Mouse (Mus musculus): ENCODE results near the gene Lama4. TPM values are rescaled to one million over a fixed set of nuclear protein-coding genes. Genes with fewer than 3 reads are reported as not detected.

The Lama4 gene
- polyA plus RNA-seq, 1 experiment from 2014 or later = 29.7 TPM

- no peaks in the 10 kb centered on the region for H3K36me3 ChIP-seq
- no peak overlapping the region for H3K4me3 ChIP-seq
- ATAC-seq (ENCODE audit: low FRiP score) = no peak
- H3K4me2 ChIP-seq (replicated peaks) = no peak overlapping the region
- no peaks in the 10 kb centered on the region for H3K4me1 ChIP-seq
- WGBS = 86% methylated on average over 2 of the region's 2 CpGs
- no peaks in the 10 kb centered on the region for H3K9me3 ChIP-seq (replicated peaks)
- H3K27me3 ChIP-seq = no peaks in the 10 kb centered on the region
- H3K9ac ChIP-seq = no peak overlapping the region
- no peak overlapping the region for H3K27ac ChIP-seq
Observed at GRCm38 (mm10) chr10:39002521-39002920, 37.2 kb downstream of the Lama4 start.

- ATAC-seq (ENCODE audit: low FRiP score) = no peak
- Histone ChIP-seq H3K4me2 (replicated peaks) (no peak overlapping the region), H3K27ac (no peak overlapping the region), H3K9ac (no peak overlapping the region), H3K9me3 (replicated peaks) (no peaks in the 10 kb centered on the region), H3K4me3 (no peak overlapping the region), H3K4me1 (no peaks in the 10 kb centered on the region), H3K27me3 (no peaks in the 10 kb centered on the region), H3K36me3 (no peaks in the 10 kb centered on the region)
Observed at GRCm38 (mm10) chr10:39003520-39003919, 38.2 kb downstream of the Lama4 start.

DNA sequence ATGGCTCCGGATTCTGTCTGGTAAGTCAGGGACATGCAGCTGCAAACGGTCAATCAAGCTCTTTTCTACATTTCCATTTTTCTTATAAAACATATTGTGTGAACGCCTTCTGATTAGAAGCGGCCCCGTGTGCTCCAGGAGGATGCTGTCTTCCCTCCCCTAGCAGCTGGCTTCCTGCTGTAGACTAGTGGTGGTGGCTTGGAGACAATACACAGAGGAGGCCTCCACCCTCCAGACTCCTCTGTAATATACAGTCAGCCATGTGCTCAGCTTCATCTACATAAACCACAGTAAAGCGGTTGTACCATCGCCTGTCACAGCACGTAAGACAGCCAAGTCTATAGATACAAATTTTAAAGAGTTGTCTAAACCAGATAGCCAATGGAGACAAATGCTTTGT is 40.2 kb downstream of the Lama4 start:
- H3K4me3 ChIP-seq = no peak overlapping the region
- no peaks in the 10 kb centered on the region for H3K9me3 ChIP-seq (replicated peaks)
- no peaks in the 10 kb centered on the region for H3K4me1 ChIP-seq
- no peak for ATAC-seq (ENCODE audit: low FRiP score)
- no peak overlapping the region for H3K4me2 ChIP-seq (replicated peaks)
- H3K27ac ChIP-seq = no peak overlapping the region
- no peak overlapping the region for H3K9ac ChIP-seq
- H3K36me3 ChIP-seq = no peaks in the 10 kb centered on the region
- 87% methylated on average over 8 of the region's 8 CpGs for WGBS
- no peaks in the 10 kb centered on the region for H3K27me3 ChIP-seq

DNA sequence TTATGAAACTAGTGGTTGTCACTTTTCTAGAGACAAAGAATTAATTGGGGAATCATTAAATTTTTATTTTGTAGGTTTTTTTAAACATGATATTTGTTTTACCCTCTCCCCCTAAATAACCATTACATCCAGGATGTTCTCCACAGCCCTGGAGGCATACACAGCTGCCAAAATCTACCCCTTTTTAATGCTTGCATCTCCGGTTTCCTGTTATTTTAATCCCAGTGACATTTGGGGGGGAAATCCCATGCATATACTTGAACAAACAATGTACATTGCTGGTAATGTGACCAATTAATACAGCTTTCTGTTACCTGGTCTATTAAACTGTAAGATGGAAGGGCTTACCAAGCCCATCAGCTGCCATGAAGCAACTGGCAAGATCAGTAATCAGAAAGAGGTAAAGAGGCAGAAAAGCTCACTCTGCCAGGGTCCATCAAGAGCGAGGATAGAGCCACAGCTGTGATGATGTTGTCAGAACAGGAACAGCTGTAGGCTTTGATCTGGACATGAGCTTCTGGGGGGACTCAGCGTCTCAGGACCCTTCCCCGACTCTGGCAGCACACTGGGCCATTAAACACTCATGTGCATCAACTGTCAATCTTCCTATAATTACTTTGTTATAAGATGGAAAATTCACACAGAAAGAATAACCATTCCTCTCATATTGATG is 41.3 kb downstream of the Lama4 start:
- 62% methylated on average over 4 of the region's 4 CpGs for WGBS
- no peak overlapping the region for H3K9ac ChIP-seq
- ATAC-seq (ENCODE audit: low FRiP score) = no peak
- H3K36me3 ChIP-seq = no peaks in the 10 kb centered on the region
- H3K4me1 ChIP-seq = no peaks in the 10 kb centered on the region
- H3K27ac ChIP-seq = no peak overlapping the region
- H3K4me2 ChIP-seq (replicated peaks) = no peak overlapping the region
- H3K9me3 ChIP-seq (replicated peaks) = no peaks in the 10 kb centered on the region
- no peak overlapping the region for H3K4me3 ChIP-seq
- H3K27me3 ChIP-seq = no peaks in the 10 kb centered on the region

GRCm38 (mm10) chr10:39014836-39015235 is 49.5 kb downstream of the Lama4 start:
- WGBS = 75% methylated on average over 2 of the region's 2 CpGs
- H3K27me3 ChIP-seq = no peaks in the 10 kb centered on the region
- no peak for ATAC-seq (ENCODE audit: low FRiP score)
- no peak overlapping the region for H3K4me3 ChIP-seq
- no peaks in the 10 kb centered on the region for H3K36me3 ChIP-seq
- H3K4me2 ChIP-seq (replicated peaks) = no peak overlapping the region
- no peaks in the 10 kb centered on the region for H3K9me3 ChIP-seq (replicated peaks)
- H3K27ac ChIP-seq = no peak overlapping the region
- no peak overlapping the region for H3K9ac ChIP-seq
- no peaks in the 10 kb centered on the region for H3K4me1 ChIP-seq

DNA sequence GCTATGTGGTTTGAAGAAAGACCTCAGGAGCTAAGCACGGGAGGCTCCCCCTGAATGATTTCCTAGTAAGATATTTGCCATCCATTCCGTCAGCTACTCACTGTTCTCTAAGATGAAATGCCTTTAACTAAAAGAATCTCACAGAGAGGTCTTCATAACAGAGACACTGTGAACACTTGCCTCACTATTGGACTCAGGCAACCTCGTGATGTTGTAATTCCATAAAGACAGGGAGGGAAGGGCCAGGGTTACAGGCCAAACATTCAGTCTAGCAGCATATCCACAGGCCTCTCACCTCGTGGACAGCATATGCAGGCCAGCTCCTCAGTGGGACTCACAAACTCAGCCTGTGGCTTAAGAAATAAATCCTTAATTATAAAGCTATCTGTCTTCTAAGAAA is 52.7 kb downstream of the Lama4 start:
- no peak for ATAC-seq (ENCODE audit: low FRiP score)
- no peak overlapping the region for H3K9ac ChIP-seq
- H3K36me3 ChIP-seq = no peaks in the 10 kb centered on the region
- no peak overlapping the region for H3K27ac ChIP-seq
- H3K27me3 ChIP-seq = no peaks in the 10 kb centered on the region
- H3K9me3 ChIP-seq (replicated peaks) = no peaks in the 10 kb centered on the region
- WGBS = 73% methylated on average over 4 of the region's 4 CpGs
- no peak overlapping the region for H3K4me3 ChIP-seq
- no peaks in the 10 kb centered on the region for H3K4me1 ChIP-seq
- H3K4me2 ChIP-seq (replicated peaks) = no peak overlapping the region

- WGBS = 86% methylated on average over 1 of the region's 1 CpGs
- no peak overlapping the region for H3K4me3 ChIP-seq
- H3K9me3 ChIP-seq (replicated peaks) = no peaks in the 10 kb centered on the region
- ATAC-seq (ENCODE audit: low FRiP score) = no peak
- no peaks in the 10 kb centered on the region for H3K27me3 ChIP-seq
- H3K4me2 ChIP-seq (replicated peaks) = no peak overlapping the region
- H3K9ac ChIP-seq = no peak overlapping the region
- H3K4me1 ChIP-seq = no peaks in the 10 kb centered on the region
- H3K36me3 ChIP-seq = no peaks in the 10 kb centered on the region
- H3K27ac ChIP-seq = no peak overlapping the region
Observed at GRCm38 (mm10) chr10:39018635-39019034, 53.3 kb downstream of the Lama4 start.

DNA sequence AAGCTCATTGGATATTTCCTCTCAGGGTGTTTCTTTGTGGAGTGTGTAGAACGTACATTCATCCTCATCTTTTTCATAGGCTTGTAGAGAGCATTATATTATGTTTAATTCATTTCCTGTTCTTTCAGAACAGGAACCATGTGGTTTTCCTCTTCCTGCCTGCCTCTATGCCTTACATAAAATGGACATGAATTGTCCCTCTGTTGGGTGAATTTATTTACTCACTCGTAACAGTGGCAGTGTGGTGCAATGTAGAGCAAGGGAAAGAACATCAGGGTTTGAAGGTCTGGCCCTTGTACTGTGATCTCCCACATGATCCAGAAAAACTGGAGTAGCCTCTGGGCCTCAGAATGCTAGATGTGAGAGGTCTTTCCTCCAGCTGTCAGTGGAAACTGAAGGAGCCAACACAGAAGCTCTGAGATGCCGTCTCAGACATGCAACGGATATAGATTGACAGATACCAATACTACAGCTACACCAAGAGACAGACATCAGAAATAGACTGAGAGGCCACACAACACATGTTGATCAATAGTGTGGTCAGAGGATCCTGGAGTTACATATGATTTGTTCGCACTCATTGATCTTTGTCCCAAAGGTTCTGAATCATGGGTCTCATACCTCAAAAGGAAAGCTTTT is 58.4 kb downstream of the Lama4 start:
- H3K4me1 ChIP-seq = 0 out of 2 replicates have a peak, but pooled peaks cover 6% of the 10 kb centered on the region
- H3K27me3 ChIP-seq = no peaks in the 10 kb centered on the region
- no peaks in the 10 kb centered on the region for H3K36me3 ChIP-seq
- H3K4me2 ChIP-seq (replicated peaks) = no peak overlapping the region
- ATAC-seq (ENCODE audit: low FRiP score) = no peak
- no peak overlapping the region for H3K27ac ChIP-seq
- WGBS = 83% methylated on average over 5 of the region's 5 CpGs
- H3K9ac ChIP-seq = no peak overlapping the region
- no peak overlapping the region for H3K4me3 ChIP-seq
- H3K9me3 ChIP-seq (replicated peaks) = no peaks in the 10 kb centered on the region

GRCm38 (mm10) chr10:39026529-39026928 is 61.2 kb downstream of the Lama4 start:
- Histone ChIP-seq H3K4me3 (no peak overlapping the region), H3K27me3 (no peaks in the 10 kb centered on the region), H3K9ac (no peak overlapping the region), H3K9me3 (replicated peaks) (no peaks in the 10 kb centered on the region), H3K27ac (no peak overlapping the region), H3K4me1 (peaks cover 9% of the 10 kb centered on the region; the same call in 1 of the 2 replicates), H3K4me2 (replicated peaks) (no peak overlapping the region), H3K36me3 (no peaks in the 10 kb centered on the region)
- 85% methylated on average over 8 of the region's 8 CpGs for WGBS
- ATAC-seq (ENCODE audit: low FRiP score) = no peak

DNA sequence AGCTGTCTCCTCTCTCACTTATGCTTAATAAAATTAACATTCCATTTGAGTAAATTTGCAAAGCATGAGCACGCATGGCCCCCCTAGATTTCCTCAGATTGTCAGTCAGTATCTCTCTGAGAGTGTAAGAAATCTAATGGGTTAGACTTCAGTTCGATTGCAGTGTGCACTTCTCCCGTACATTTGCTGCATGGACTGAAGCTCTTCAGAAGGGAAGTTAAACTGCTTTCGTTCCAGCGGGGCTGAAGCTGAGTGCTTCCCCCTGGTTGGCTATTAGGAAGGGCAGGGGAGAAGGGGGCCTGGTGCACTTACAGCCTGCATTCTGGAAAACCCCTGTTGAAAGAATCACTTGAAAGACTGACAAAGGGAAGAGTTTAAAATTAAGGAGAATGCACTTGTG is 61.7 kb downstream of the Lama4 start:
- H3K4me1 ChIP-seq = peaks cover 9% of the 10 kb centered on the region; the same call in 1 of the 2 replicates
- no peaks in the 10 kb centered on the region for H3K9me3 ChIP-seq (replicated peaks)
- no peaks in the 10 kb centered on the region for H3K27me3 ChIP-seq
- H3K9ac ChIP-seq = no peak overlapping the region
- 71% methylated on average over 5 of the region's 5 CpGs for WGBS
- no peak overlapping the region for H3K27ac ChIP-seq
- H3K4me3 ChIP-seq = no peak overlapping the region
- H3K4me2 ChIP-seq (replicated peaks) = no peak overlapping the region
- H3K36me3 ChIP-seq = no peaks in the 10 kb centered on the region
- no peak for ATAC-seq (ENCODE audit: low FRiP score)

DNA sequence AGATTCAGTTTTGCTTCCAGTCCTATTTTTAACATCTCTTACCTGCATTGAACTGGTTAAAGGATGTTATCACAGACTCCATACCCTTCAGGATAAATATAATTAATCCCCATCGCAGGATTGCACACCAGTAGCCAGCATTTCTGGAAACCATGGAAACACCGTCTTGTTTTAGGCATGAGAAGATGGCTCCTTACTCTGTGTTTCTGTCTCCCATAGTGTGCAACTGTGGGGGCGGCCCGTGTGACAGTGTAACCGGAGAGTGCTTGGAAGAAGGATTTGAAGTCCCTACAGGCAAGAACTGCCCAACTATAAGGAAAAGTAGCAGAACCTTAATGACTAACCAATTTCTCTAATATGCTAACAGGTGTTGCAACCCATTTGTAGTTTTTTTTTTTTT is 63.1 kb downstream of the Lama4 start:
- Histone ChIP-seq H3K9ac (no peak overlapping the region), H3K4me1 (peaks cover 9% of the 10 kb centered on the region; the same call in 1 of the 2 replicates), H3K36me3 (no peaks in the 10 kb centered on the region), H3K9me3 (replicated peaks) (no peaks in the 10 kb centered on the region), H3K27ac (no peak overlapping the region), H3K27me3 (no peaks in the 10 kb centered on the region), H3K4me2 (replicated peaks) (no peak overlapping the region), H3K4me3 (no peak overlapping the region)
- ATAC-seq (ENCODE audit: low FRiP score) = peak; percentile 54; the same call in 1 of the 2 replicates
- WGBS = 65% methylated on average over 5 of the region's 5 CpGs

- 80% methylated on average over 6 of the region's 6 CpGs for WGBS
- Histone ChIP-seq H3K9me3 (replicated peaks) (no peaks in the 10 kb centered on the region), H3K4me1 (peaks cover 9% of the 10 kb centered on the region; the same call in 1 of the 2 replicates), H3K36me3 (no peaks in the 10 kb centered on the region), H3K4me3 (no peak overlapping the region), H3K9ac (no peak overlapping the region), H3K27ac (no peak overlapping the region), H3K4me2 (replicated peaks) (no peak overlapping the region), H3K27me3 (no peaks in the 10 kb centered on the region)
- ATAC-seq (ENCODE audit: low FRiP score) = no peak
Observed at GRCm38 (mm10) chr10:39029297-39030147, 64.2 kb downstream of the Lama4 start.
